Mouse (Mus musculus) urinary bladder, postnatal 4 days (tissue): ENCODE results near the gene Hydin.

ENCODE experiments used
- DNase-seq, 2 experiments: peaks; one replicate each; pipeline ENCODE4 v3.0.0; 2021 to 2022; ENCODE audit warnings: low spot score in 2 of 2

Hydin gene

DNA sequence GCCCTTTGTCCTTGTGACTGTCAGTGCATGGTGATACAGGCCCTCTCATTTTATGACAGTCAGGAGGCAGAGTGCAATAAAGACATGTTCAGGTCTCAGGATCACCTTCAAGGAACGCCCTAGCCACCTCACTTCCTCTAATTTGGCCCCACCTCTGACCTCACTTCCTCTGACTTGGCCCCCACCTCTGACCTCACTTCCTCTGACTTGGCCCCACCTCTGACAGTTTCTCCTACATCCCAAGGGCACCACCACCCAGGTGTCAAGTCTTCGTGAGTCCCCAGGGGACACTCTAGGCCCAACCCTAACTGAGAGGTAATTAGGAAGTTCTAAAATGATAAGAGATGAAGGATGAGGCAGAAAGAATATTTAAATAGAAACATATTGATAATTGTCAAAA is 177.5 kb downstream of the Hydin start:
- no peak for DNase-seq

DNA sequence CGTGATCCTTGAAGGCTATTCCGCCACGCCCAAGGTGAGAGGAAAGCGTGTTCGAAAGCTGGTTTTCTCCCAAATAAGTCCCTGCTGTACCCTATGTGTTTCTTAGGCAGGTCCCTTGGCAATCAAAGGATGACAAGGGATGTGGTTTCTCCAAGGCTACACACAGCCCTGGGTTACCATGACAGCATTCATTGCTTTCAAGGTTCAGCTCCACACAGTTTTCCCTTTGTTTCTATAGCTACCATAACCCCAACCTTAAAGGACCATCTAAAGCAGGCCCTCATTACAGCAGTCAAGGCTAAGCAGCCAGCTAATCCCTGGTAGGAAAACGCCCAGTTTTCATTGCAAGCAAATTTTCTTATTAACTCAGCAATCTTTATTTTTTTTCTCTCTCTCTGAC is 183.7 kb downstream of the Hydin start:
- DNase-seq: no peak

DNA sequence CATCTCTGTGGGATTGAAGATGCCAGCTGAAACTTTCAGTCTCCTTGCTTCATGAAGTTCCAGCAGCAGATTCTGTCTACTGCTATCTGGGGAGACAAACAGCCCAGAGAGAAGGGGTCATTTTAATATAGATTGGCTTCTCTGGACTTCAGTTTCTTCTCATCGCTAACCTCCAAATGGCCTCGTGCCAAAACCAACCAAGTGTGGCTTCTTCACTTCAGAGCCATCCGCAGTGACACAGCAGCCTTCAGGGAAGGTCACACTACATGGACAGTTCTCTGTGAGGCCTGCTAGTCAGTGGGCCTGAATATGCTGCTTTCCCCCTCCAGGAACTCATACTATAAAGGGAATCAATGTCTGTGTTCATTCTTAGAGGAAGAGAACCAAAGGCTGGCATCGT is 187.7 kb downstream of the Hydin start:
- no peak for DNase-seq

DNA sequence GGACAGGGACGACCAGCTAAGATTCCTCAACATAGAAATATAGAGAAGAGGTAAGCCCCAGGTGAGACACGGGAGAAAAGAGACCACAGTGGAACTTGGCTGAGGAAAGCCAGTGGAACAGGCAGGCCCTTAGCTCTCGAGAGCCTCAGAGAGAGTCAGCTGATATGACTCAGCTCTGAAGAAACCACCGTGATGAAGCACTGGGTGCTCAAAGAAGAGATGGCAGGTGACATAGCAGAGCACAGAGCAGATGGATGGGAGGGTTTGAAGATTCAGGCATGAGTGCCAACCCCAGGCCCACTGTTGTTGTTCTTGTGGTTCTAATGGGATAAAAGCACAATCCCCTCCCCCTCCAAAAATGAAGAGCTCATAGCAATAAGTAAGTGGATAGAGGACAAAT is 190.6 kb downstream of the Hydin start:
- DNase-seq: no peak

DNA sequence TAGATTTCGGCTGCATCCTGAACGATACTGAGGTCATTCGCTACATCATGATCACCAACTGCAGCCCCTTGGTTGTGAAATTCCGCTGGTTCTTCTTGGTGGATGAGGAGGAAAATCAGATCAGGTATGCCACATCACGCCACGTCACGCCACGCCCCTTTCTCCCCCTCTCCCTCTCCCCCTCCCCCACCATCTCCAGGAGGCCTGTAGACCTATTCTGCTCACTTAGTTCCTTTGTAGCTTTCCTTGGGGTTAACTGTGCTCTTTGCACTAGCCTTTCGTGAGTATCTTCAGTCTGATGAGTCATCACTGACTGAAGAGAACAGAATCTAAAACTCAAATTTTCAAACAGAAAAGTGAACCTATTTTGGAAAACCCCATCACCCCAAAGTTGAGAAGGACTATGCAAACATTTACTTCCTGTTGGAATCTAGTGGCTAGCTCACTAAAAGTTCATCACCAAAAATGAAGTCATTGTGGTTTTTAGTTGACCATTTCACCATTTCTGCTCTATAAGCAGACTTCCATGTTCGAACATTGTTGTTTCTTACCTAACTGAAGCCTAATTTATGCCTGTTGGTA is 195.9 kb downstream of the Hydin start:
- no peak for DNase-seq

DNA sequence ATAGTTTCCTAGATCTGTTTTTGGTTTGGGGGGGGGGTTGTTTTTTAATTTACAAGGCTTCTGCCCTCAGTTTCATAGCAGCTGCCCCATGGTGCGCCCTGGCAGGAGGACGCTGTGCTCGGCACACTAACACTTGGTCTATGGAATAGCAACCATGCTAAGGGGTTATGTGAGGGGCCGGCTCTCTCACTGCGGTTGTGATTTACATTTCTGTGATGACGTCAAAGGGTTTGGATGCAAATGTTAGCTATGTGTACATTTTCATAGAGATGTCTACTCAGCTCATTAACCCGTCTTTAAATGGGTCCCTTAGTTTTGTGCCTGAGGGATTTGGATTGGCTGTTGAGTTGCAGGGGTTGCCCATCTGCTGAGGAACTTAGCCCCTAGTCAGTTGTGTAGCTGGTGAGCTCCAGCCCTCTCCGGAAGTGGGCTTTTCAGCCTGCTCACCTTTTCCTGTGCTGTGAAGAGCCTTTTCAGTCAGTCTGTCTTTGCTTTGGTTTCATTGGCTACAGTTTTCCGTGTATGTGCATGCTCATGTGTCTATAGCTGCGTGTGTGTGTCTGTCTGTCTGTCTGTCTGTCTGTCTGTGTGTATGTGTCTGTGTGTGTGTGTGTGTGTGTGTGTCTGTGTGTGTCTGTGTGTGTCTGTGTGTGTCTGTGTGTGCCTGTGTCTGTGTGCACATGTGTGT is 197.1 kb downstream of the Hydin start:
- DNase-seq: no peak

DNA sequence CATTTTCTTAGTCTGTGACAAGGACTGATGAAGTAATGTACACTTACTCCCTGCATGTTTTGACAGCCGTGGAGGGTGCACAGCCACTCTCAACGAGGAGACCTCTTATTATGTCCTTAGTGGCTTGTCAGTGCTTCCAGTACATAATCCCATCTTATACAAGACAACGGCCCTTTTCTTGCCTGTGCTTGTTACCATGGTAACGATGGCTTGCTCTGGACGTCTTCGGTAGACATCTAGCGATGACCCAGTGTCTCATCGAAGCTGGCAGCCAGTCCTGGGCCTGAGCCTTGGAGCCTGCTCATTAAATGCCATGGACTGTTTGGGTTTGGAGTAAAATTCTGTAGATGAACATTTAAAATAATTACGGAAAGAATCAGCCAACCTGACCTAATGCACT is 198.8 kb downstream of the Hydin start:
- DNase-seq: no peak

DNA sequence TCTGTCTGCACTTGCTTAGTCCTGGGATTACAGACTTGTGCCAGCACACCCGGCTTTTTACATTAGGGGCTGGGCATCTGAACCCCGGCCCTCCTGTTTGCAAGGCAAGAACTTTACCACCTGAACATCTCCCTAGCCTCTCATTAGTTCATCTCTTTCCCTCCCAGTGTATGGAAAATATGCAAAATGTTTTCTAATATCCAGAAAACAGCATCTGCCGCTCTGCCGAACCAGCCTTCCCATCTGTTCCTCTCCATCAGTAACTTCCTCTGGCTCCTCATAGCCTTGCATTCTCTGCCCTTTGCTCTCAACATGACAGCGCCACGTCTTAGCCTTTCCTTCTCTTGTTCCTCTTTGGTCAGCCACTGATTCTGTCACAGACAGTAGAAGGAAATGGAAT is 210.5 kb downstream of the Hydin start:
- no peak for DNase-seq

DNA sequence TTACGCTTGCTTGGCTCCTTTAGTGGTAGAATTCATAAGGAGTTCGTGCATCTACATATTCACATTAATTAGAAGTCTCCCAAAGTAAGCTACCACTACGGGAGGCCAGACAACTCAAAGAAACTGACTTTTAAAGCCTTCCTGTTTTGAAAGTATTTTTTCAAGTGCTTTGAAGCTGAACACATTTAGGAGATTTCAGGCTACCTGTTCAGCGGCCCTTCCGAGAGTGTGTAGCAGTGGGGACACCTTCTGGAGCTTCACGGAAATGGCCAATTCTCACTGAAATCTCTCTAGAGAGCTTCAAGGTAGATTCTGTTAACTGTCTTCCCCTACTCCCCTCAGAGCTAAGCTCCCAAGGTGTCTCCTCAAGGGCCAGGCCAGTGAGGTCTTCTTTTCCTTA is 211.8 kb downstream of the Hydin start:
- DNase-seq: no peak

DNA sequence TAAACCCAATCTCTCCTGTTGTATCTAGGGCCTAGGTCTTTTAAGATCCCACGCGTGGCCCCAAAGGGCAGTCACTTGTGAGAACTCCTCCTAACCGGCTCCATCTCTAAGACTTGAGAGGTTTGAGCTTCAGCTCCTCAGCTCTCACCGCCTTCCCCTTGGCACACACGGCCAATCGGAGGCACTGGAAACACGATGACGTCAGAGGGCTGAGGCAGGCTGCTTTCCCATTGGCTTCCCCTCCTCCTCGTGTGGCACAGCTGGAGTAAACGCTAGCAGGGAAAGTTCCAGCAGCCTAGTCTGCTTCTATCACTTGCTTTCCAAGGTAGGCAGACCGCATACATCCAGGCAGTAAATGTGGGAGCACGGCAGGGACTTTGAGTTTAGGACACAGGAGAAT is 212.6 kb downstream of the Hydin start:
- DNase-seq: no peak

DNA sequence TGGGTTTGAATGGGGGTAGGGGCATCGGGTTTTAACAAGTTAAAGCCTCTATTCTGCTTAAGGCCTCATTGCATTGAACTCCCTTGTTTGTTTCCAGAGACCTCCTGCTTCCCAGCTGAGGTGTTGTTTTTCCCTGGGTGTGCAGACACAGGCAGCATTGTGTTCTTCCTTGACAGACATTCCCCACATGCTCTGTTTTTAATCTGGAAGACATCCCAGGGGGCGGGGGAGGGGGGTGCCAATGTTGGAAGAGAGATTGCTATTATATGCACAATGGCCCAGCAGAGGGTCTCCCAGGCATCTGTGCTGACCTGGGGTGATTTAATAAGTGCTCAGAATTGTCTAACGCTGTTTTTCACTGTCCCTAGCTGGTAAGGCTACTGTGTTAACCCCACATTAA is 215.5 kb downstream of the Hydin start:
- no peak for DNase-seq

DNA sequence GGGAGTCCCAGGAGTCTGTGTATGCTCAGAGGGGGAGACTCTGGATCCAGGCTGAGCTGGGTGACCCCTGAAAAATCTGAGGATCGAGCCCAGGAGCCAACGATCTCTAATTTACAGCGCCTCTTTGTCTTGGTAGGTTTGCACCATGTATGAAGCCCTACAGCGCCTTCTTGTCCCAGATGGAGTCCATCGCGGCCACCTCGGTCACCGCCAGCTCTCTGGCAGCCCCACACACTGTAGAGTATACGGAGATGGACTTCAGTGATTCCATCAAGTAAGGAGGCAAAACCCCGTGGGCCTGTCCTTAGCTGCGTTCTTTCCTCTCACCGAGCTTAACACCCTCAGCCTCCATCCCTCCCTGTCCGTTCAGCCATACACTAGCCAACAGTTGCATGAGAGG is 218.5 kb downstream of the Hydin start:
- no peak for DNase-seq

DNA sequence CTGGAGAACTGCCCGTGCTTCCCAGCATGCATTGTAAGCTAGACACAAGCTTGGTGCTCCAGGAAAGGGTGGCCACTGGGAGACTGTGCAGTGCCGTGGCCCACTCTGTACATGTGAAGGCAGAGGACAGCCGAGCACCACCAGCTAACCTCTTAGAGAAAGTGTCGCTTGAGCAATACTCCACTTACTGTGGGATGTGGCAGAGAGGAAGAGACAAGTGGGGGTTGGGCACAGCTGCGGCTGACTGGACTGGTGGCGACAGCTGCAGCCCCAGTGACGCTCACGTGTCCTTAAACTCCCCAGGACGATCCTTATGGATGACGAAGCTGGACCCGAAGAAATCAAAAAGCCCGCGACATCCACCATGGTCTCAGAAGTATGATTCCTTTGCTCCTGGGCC is 219.2 kb downstream of the Hydin start:
- DNase-seq: no peak

DNA sequence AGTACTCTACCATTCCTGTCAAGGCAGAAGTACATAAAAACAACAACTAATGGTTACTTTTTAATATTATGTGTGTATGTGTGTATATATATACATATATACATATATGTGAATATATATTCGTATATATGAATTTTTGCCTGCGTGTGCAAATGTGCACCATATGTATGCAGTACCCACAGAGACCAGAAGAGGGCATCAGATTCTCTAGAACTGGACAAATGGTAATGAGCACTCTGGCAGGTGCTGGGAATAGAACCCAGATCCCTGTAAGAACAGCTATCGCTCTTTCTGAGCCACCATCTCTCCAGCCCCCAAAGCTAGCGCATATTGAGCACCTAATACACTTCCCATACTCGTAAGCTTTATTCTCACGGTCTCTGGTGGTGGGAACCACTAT is 220.9 kb downstream of the Hydin start:
- DNase-seq: no peak

DNA sequence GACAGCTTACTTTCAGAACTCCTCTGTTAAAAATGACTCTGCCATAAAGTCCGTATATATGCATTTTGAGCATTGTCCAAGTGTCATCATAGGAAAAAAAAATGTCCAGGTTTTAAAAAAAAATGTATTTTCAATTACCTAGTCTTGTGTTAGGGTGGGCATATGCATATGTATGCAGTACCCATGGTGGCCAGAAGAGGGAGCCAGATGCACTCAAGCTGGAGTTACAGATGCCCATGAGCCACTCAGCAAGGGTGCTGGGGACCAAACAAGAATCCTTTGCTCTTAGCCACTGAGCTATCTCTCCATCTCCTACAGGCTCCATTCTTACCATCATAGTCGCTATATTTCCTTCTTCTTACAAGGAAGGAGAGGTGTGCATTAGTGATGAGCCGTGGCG is 222.6 kb downstream of the Hydin start:
- DNase-seq: no peak

DNA sequence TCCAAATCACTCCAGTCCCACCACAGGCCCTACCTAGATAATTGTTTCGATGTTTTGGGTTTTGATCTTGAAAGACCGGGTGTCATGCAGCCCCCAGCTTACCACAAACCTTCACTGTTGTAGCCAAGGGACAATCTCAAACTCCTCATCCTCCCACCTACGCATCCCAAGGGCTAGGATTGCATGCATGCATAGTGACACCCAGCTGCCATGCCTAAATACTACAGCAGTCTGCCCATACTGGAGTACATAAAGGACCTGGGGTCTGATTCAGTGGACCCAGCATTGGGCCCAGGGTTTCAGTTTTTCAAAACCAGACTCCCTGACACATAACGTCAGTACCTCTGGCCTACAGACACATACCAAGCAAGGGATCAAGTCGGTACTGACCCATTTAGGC is 224.3 kb downstream of the Hydin start:
- no peak for DNase-seq

DNA sequence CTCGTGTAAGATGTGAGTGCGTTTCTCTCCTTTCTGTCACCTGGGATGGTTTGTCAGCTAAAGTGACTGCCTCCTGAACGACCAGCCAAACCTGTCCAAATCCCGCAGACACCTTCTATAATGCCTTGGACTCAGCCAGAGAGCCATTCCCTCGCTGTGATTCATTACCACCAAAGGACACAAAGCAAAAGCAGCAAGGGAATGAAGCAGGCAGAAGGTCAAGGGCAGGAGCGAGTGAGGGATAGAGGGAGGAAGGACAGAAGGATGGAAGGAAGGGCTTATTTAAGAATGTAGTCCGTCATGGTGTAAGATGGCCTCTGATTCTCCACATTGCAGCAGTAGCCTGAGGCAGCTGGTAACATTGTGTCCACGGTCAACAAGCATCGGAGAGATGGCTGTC is 229.5 kb downstream of the Hydin start:
- no peak for DNase-seq

DNA sequence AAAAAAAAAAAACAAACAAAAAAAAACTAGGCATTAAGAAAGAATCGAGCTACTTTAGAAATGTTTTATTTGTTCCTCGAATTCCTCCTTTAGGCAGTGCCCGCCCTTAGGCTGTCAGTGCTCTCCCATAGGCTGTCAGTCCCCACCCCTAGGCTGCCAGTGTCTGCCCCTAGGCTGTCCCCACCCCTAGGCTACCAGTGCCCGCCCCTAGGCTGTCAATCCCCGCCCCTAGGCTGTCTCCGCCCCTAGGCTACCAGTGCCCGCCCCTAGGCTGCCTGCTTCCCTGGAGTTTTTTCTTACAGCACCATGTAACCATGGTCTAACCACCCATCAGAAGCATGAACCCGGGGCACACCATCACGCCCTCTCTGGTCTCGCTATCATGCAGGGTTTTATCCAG is 233.5 kb downstream of the Hydin start:
- DNase-seq: no peak

DNA sequence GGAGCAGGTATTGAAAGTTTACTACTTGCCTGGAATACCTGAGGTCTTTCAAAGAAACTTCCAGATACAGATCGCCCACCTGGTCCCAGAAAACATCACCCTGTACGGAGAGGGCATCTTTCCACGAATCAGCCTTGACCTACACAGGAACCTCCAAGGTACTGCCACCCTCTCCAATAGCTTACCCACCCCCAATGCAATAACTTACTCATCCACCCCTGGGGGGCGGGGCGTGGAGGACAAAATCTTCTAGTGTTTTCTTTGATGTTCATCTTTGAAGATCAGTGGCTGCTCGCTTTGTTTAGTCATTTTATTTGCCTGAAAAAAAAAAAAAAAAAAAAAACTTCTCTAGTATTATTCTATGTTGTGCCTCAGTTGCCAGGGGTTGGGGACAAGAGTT is 233.9 kb downstream of the Hydin start:
- no peak for DNase-seq

DNA sequence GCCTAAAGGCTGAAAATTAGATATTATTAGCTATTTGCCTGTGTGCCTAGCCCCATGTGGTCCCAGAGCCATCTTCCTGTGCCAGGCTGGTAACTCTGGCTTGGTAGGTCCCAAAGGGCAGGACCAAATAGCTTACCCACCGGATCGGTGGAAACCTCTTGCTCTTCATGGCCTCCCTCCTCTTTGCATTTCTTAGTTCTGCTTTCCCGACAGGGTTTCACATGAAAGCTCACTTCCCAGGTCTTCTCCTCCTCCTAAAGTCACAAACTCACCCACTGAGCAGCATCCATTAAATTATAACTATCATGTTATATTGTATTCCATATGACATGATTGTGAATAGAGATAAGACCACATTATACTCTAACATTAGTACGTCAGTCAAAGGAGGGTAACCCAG is 234.6 kb downstream of the Hydin start:
- no peak for DNase-seq

DNA sequence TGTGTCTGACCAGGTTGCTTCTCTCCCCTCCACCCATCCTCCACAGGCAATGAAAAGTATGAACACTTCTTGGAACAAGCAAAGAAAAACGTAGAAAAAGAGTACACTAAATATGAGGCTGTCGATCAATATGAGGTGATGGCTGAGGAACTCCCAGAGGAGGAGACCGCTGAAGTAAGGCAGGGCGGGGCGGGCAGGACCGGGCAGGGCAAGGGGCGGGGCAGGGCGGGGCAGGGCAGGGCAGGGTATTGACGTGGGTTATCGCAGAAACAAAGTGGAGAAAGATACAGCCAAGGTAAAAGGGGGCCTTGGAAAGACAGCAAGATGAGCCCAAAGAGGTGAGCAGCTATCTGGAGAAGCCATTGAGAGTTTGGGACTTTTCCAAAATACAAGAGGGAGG is 236.1 kb downstream of the Hydin start:
- no peak for DNase-seq

DNA sequence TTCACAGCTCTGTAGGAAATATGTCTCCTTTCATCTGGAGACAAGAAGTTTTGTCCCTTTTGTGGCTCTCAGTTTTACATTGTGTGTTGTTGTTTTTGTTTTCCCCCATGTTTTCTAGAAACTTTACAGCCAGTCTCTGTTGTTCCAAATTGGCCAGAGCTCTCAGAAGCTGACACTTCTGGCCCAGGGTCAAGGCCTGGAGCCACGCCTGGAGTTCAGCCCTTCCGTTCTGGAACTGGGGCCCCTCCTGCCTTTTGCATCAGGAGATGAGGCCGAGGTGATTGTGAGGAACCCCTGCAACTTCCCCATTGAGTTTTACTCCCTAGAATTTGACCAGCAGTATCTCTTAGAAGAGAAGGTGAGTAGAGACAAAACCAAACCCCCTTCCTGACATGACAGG is 242.0 kb downstream of the Hydin start:
- DNase-seq: no peak

DNA sequence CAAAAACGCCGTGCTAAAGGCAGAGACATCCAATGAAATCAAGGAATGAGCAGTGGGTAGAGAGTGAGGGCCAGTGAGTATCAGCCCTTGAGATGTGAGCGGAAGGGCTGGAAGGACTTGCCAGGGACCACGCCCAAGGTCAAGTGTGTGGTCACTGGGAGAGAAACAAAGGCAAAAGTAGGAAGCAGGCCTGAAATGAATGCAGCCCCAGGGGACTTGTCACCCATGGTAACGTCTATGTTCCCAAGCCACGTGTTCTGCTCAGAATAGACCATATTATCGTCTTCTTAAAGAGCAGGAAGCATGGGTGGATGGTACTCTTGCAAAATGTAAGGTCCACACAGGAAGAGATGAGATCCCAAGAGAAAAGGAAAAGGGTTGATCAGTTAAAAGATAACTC is 253.0 kb downstream of the Hydin start:
- DNase-seq: no peak

DNA sequence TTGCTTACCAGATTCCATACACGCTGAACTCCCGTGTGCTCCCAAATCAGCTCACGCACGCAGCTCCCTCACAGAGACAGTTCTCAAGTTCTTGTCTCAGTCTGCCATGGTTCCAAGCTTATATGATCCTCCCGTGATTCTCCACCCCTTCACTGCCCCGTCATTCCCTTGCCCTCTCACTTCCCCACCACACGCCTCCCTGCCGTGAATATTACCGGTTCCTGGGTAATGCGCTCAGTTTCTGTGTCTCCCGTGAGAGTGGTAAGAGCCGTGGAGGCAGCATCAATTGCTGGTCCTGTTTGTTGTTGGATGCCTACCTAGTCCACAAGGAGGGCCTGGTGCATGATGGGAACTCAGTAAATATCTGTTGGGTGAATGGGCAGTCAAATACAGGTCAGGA is 255.1 kb downstream of the Hydin start:
- DNase-seq: no peak
